Mouse (Mus musculus) forebrain, embryonic 12.5 days (tissue): ENCODE data around the gene Hgfac. TPM values are rescaled to one million over a fixed set of nuclear protein-coding genes. Genes with fewer than 3 reads are reported as not detected.

Experiments used
- ATAC-seq: fragments of 200-750 bp; cut with Nextera tagmentation; 2 replicates; pipeline ENCODE4 v1.8.0; 2017; ENCODE audit warnings: moderate TSS enrichment; ENCODE audit not compliant: low FRiP score
- H3K27ac ChIP-seq: fragments of 300-500 bp; sonication (generic); 2 replicates; pipeline ENCODE4 v1.5.1; 2016; ENCODE audit warnings: mild to moderate bottlenecking
- H3K27me3 ChIP-seq: fragments of 300-500 bp; sonication (generic); 2 replicates; pipeline ENCODE4 v1.6.1; 2016; ENCODE audit warnings: mild to moderate bottlenecking
- H3K36me3 ChIP-seq: fragments of 300-500 bp; sonication (generic); replicated peaks from 2 replicates; pipeline ENCODE4 v1.6.1; 2016; ENCODE audit warnings: mild to moderate bottlenecking
- H3K4me1 ChIP-seq: fragments of 300-500 bp; sonication (generic); 2 replicates; pipeline ENCODE4 v1.6.1; 2016
- H3K4me2 ChIP-seq: fragments of 300-500 bp; sonication (generic); 2 replicates; pipeline ENCODE4 v1.6.1; 2016; ENCODE audit warnings: mild to moderate bottlenecking, moderate library complexity
- H3K4me3 ChIP-seq: fragments of 300-500 bp; sonication (generic); replicated peaks from 2 replicates; pipeline ENCODE4 v1.5.1; 2016; ENCODE audit warnings: mild to moderate bottlenecking
- H3K9ac ChIP-seq: fragments of 300-500 bp; sonication (generic); 2 replicates; pipeline ENCODE4 v1.6.1; 2016; ENCODE audit warnings: mild to moderate bottlenecking
- H3K9me3 ChIP-seq: fragments of 300-500 bp; sonication (generic); 2 replicates; pipeline ENCODE4 v1.6.1; 2016
- WGBS: fragments of 180-500 bp; shearing (Covaris S2); methylation state at CpG from one replicate; pipeline ENCODE4 v1.1.7; 2016; 5-methylcytosine and 5-hydroxymethylcytosine counted together
- polyA plus RNA-seq: library from polyadenylated mRNA; unstranded; fragments of >200 nt; fragmentation: Nextera tagmentation; extraction: Ambion mirVana; gene quantifications from 2 replicates; pipeline ENCODE4 v1.2.1, GENCODE M21; 2016

The Hgfac gene
- polyA plus RNA-seq, 1 experiment from 2014 or later: 0.57 TPM

DNA sequence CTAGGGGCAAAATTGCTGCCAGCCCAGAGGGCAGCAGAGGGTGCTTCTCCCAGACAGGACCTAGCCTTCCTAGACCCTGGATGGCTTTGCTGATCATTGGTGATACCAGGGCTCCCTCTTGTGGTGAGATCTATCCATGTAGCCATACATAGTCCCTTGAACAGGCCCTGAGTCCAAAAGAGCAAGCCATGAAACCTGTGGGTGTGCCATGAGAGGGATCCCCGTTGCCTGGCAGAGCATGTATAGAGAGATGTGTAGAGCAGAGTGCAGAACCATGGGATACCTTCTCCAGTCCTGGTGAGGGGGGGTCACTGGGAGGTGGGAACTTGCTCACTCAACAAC lies 1.8 kb downstream of the Hgfac start:
- peak; percentile 77 for ATAC-seq
- no peaks in the 10 kb centered on the region for H3K27me3 ChIP-seq
- no peaks in the 10 kb centered on the region for H3K36me3 ChIP-seq
- H3K4me1 ChIP-seq: no peaks in the 10 kb centered on the region
- 26% methylated on average over 1 of the region's 1 CpGs for WGBS
- no peak overlapping the region for H3K4me2 ChIP-seq
- H3K27ac ChIP-seq: no peak overlapping the region
- H3K9ac ChIP-seq: no peak overlapping the region
- no peaks in the 10 kb centered on the region for H3K9me3 ChIP-seq
- no peak overlapping the region for H3K4me3 ChIP-seq

DNA sequence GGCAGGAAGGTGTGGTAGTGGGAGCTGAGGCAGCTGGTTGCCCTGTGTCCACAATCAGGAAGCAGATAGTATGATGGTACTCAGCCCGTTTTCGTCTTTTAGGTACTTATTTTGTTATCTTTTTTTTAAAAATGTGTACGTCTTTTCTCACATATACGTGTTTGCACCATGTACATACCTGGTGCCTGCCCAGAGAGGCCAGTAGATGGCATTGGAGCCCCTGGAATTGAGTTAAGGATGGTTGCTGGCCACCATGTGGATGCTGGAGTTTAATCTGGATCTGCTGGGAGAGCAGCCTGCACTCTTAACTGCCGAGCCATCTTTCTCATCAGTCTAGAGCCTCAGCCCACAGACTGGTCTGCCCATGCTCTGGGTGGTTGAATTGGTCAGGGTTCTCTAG lies 9.2 kb downstream of the Hgfac start:
- peaks cover 12% of the 10 kb centered on the region; the same call in 1 of the 2 replicates for H3K27me3 ChIP-seq
- no peak overlapping the region for H3K9ac ChIP-seq
- H3K27ac ChIP-seq: no peak overlapping the region
- H3K36me3 ChIP-seq: no peaks in the 10 kb centered on the region
- H3K4me1 ChIP-seq: no peaks in the 10 kb centered on the region
- H3K9me3 ChIP-seq: no peaks in the 10 kb centered on the region
- H3K4me2 ChIP-seq: no peak overlapping the region
- 72% methylated on average over 5 of the region's 5 CpGs for WGBS
- no peak overlapping the region for H3K4me3 ChIP-seq
- no peak for ATAC-seq

DNA sequence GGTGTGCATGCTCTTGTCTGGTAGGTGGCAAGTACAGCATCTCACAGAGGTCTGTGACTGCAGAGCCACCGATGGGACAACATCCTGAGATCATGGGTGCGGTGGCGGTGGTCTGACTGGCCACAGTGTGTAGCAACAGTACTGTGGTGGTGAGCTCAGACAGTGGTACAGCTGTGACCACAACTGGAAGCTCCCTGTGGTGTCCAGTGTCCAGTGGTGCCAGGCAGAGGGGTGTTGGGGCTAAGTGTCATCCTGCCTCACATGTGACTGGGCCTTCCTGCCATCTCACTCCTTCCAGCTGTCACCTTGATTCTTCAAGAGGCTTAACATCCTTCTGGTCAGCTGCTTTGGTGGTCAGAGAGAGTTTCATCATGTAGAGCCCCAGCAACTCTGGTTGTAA lies 13.3 kb downstream of the Hgfac start:
- no peak for ATAC-seq

DNA sequence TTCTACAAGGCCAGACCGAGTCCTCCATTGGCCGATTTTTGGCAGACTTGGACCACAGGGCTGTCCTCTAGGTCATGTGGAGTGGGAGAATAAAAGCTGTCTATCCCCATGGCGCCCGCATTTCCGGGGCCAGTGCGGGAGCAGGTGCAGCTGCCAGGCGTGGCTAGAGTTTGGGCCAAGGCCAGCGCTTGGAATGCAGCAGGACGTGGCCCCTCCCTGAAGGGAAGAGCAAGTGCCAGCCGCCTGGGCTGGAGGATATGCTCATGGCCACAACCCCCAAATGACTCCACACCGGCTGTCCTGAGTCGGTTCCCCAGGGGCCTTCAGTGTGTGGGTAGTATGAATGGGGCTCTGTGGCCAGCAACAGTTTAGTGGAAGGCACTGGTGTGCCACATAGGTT lies 13.8 kb downstream of the Hgfac start:
- ATAC-seq: no peak
- H3K9me3 ChIP-seq: no peaks in the 10 kb centered on the region
- H3K9ac ChIP-seq: no peak overlapping the region
- H3K27me3 ChIP-seq: peaks cover 57% of the 10 kb centered on the region
- H3K27ac ChIP-seq: no peak overlapping the region
- H3K4me1 ChIP-seq: peaks cover 15% of the 10 kb centered on the region
- no peak overlapping the region for H3K4me2 ChIP-seq
- no peak overlapping the region for H3K4me3 ChIP-seq
- H3K36me3 ChIP-seq: no peaks in the 10 kb centered on the region
- WGBS: 82% methylated on average over 12 of the region's 12 CpGs

More for the DNA sequence above, 13.3 kb downstream of the Hgfac start:
- 86% methylated on average over 3 of the region's 3 CpGs for WGBS
- Histone ChIP-seq H3K4me3 (no peak overlapping the region), H3K36me3 (no peaks in the 10 kb centered on the region), H3K4me1 (peaks cover 15% of the 10 kb centered on the region), H3K27me3 (peaks cover 53% of the 10 kb centered on the region), H3K9ac (no peak overlapping the region), H3K9me3 (no peaks in the 10 kb centered on the region), H3K27ac (no peak overlapping the region), H3K4me2 (no peak overlapping the region)

DNA sequence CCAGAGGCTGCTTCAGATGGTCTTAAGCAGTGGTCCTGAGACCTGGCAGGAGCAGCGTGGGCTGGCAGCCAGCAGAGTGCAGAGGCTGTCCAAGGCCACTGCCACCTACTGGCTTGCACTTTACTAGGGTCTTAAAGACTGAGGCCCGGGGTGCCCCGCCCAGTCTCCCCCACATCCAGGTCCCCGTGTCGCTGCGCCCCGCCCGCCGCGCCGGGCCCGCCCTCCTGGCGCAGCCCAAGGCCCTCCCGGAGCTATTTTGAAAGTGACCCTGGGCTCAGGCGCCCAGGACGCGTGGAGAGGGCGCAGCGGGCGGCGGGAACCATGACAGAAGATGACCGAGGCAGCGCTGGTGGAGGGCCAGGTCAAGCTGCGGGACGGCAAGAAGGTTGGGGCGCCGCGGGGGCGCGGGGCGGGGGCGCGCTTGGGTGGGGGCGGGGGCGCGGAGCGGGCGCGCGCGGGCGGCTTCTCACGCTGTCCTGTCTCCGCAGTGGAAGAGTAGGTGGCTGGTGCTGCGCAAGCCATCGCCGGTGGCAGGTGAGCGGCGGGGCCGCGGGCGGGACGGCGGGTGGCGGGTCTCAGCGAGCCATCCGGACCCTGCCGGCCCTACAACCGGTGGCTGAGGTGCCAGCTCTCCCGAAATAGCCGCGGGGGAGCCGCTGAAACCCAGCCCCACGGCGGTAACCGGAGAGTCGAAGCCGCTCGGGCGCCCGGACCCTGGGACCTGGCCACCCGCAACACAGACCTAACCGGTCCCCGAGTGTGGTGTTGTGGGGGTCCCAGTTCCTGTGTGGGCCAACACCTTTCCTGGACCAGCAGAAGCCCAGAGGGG lies 15.5 kb downstream of the Hgfac start, which contains the start of gene Dok7:
TSS of gene Dok7 (plus strand) at position 163 of the 829 bp plus-strand sequence.
- WGBS: 2% methylated on average over 71 of the region's 74 CpGs
- ATAC-seq: peak; percentile 71
- H3K4me1 ChIP-seq: peaks cover 15% of the 10 kb centered on the region
- H3K9ac ChIP-seq: peak within 1 kb of the TSS; percentile 62
- H3K9me3 ChIP-seq: no peaks in the 10 kb centered on the region
- H3K27ac ChIP-seq: no peak within 1 kb of the TSS
- peak within 1 kb of the TSS; percentile 56 for H3K4me3 ChIP-seq
- no peaks in the 10 kb centered on the region for H3K36me3 ChIP-seq
- peaks cover 60% of the 10 kb centered on the region for H3K27me3 ChIP-seq
- H3K4me2 ChIP-seq: peak within 1 kb of the TSS; percentile 97

DNA sequence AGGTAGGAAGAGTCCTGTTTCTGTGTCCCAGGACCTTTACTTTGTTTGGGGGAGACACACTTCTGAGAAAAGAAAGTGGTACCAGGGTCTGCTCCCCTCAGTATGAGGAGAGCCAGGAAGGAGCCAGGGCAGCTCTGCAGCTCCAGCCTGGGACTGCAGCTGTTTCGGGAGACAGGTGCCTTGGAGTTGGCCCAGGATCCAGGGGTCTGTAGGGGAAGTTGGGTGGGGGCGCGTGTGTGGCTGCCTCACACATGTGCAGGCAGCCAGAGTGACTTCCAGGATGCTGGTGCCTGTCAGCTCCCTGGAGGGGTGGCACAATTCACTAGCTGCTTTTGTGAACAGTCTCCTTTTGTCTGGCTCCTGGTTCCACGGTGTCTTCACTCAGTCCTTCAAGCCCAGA lies 16.3 kb downstream of the Hgfac start:
- H3K4me2 ChIP-seq: peak overlapping the region; percentile 97
- H3K36me3 ChIP-seq: no peaks in the 10 kb centered on the region
- H3K9me3 ChIP-seq: no peaks in the 10 kb centered on the region
- no peak for ATAC-seq
- H3K27me3 ChIP-seq: peaks cover 60% of the 10 kb centered on the region
- 17% methylated on average over 4 of the region's 4 CpGs for WGBS
- peak overlapping the region; percentile 56 for H3K4me3 ChIP-seq
- H3K9ac ChIP-seq: peak overlapping the region; percentile 62; the same call in 1 of the 2 replicates
- peaks cover 15% of the 10 kb centered on the region for H3K4me1 ChIP-seq
- H3K27ac ChIP-seq: no peak overlapping the region

DNA sequence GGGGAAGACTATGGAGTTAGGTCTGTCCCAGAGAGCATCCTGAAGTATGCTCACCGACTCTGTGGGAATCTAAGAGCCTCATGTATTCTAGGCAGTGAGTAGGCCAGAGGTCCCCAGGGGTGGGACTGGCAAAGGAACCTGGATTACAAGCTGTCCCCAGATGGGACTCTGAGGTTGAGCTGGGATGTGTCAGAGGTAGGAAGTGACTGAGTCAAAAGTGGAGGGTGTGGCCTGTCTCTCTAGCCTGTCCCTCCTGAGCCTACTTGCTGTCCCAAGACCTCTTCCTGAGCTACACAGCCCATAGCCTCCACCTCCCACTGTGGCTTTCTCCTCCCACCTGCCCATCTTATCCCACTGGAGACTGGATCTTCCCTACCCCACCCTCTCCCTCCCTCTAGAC lies 16.9 kb downstream of the Hgfac start:
- no peak overlapping the region for H3K9ac ChIP-seq
- H3K36me3 ChIP-seq: no peaks in the 10 kb centered on the region
- no peak overlapping the region for H3K4me3 ChIP-seq
- H3K4me1 ChIP-seq: peaks cover 15% of the 10 kb centered on the region
- H3K4me2 ChIP-seq: no peak overlapping the region; the same call in 1 of the 2 replicates
- ATAC-seq: no peak
- 57% methylated on average over 1 of the region's 1 CpGs for WGBS
- no peaks in the 10 kb centered on the region for H3K9me3 ChIP-seq
- peaks cover 60% of the 10 kb centered on the region for H3K27me3 ChIP-seq
- H3K27ac ChIP-seq: no peak overlapping the region

DNA sequence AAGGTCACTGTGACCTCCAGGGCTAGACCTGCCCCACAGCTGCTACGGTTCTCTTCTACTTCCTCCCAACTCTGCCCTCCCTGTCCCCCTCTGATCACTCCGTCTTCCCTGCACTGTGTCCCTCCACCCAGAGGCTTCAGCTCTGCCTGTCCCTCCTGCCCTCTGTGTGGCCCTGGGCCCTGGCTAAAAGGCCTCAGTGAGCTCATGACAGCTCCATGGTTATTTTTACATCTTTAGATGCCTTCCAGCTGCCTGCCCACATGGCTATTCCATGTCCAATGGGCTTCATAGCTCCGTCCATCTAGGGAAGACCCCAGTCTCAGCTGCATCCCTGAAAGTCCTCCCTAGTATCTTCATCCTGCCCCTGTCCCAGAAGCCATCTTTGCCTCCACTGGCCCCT lies 18.8 kb downstream of the Hgfac start:
- peaks cover 15% of the 10 kb centered on the region for H3K4me1 ChIP-seq
- no peak overlapping the region for H3K4me2 ChIP-seq
- WGBS: 83% methylated on average over 3 of the region's 3 CpGs
- no peaks in the 10 kb centered on the region for H3K9me3 ChIP-seq
- no peak overlapping the region for H3K9ac ChIP-seq
- H3K27me3 ChIP-seq: peaks cover 53% of the 10 kb centered on the region
- H3K36me3 ChIP-seq: no peaks in the 10 kb centered on the region
- no peak overlapping the region for H3K27ac ChIP-seq
- H3K4me3 ChIP-seq: no peak overlapping the region
- no peak for ATAC-seq

DNA sequence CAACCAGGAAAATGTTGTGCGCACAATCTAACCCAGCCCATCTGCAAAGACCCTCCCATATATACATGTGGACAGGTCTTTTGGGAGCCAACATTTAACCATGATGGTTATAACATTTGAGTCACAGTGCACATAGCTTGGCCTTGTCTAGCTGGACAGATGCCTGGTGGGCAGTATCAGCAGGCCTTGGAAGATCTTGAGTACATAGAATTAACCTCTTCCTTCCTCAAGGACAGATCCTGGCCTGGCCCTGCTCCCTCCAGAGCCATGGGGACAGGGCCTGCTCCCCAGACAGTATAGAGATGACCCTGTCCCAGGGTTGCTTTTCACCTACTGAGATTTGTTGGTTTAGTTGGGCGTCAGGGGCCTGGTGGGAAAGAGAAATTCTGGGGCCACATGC lies 28.5 kb downstream of the Hgfac start:
- Histone ChIP-seq H3K9ac (no peak overlapping the region), H3K4me1 (peaks cover 8% of the 10 kb centered on the region), H3K36me3 (no peaks in the 10 kb centered on the region), H3K27ac (no peak overlapping the region), H3K4me3 (no peak overlapping the region), H3K27me3 (no peaks in the 10 kb centered on the region), H3K9me3 (no peaks in the 10 kb centered on the region), H3K4me2 (no peak overlapping the region)
- no peak for ATAC-seq
- 89% methylated on average over 2 of the region's 2 CpGs for WGBS

DNA sequence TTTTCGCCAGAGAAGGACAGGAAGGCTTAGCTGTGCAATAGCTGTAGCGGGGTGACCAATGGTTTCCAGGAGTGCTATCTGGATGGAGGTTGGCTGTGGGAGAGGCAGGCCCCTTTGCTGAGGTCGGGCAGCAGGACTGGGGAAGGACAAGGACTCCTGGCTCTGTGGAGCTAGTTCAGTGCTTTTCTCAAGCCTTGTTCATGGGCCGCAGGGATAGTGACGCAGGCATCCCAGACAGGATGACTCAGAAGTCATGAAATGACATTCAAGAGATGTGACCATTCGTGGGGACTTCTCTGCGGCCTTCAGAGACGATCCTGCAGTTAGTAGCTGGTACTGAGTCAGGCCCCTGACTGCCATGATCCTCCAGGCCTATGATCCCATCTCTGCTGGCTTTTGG lies 29.0 kb downstream of the Hgfac start:
- H3K27ac ChIP-seq: no peak overlapping the region
- H3K4me1 ChIP-seq: peaks cover 8% of the 10 kb centered on the region
- no peaks in the 10 kb centered on the region for H3K36me3 ChIP-seq
- H3K9ac ChIP-seq: no peak overlapping the region
- no peak overlapping the region for H3K4me2 ChIP-seq
- ATAC-seq: no peak
- 85% methylated on average over 8 of the region's 8 CpGs for WGBS
- no peaks in the 10 kb centered on the region for H3K9me3 ChIP-seq
- H3K4me3 ChIP-seq: no peak overlapping the region
- H3K27me3 ChIP-seq: no peaks in the 10 kb centered on the region

DNA sequence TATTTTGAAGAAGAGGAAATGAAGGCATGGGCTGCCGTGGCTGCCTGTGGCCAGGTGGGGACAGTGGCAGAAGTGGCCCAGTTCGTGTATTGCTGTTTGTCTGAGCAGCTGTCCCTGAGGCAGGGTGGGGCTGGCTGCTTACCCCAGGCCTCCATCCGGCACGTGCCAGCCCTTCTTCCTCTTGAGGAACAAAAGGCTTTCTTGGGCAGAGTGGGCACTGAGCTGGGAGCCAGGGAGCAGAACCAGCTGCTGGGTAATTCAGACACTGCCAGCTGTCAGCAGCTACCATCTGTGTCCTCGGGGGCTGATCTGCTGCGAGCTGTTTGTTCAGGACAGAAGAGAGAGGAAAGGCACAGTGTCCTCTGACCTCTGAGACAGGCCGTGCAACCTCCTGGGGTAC lies 29.6 kb downstream of the Hgfac start:
- H3K36me3 ChIP-seq: no peaks in the 10 kb centered on the region
- no peaks in the 10 kb centered on the region for H3K27me3 ChIP-seq
- ATAC-seq: 0 out of 2 replicates have a peak, but pooled peaks have one; percentile 17
- H3K9me3 ChIP-seq: no peaks in the 10 kb centered on the region
- no peak overlapping the region for H3K4me3 ChIP-seq
- H3K4me1 ChIP-seq: peaks cover 8% of the 10 kb centered on the region
- no peak overlapping the region for H3K4me2 ChIP-seq
- 69% methylated on average over 7 of the region's 7 CpGs for WGBS
- no peak overlapping the region for H3K9ac ChIP-seq
- peak overlapping the region; percentile 5; the same call in 1 of the 2 replicates for H3K27ac ChIP-seq

DNA sequence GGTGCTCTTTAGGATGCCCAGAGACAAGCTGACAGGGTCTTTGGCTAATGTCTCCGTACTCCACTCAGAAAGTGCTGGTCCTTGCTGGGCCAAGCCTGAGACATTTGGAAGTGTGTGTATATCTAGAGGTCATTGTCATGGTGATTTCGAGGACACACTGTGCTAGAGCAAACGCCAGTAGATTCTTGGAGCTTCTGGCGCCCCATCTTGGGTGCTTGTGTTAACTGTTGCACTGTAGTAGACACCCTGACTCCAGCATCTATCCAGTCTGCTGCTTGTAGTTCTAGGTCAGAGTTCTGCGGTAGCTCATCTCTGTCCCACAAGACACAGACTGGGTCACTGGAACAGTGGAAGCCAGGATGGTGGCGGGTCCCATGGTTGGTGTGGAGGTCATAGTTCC lies 30.5 kb downstream of the Hgfac start:
- H3K4me1 ChIP-seq: peaks cover 8% of the 10 kb centered on the region
- H3K36me3 ChIP-seq: no peaks in the 10 kb centered on the region
- H3K9ac ChIP-seq: no peak overlapping the region
- H3K4me2 ChIP-seq: no peak overlapping the region
- H3K9me3 ChIP-seq: no peaks in the 10 kb centered on the region
- WGBS: 88% methylated on average over 6 of the region's 6 CpGs
- no peak overlapping the region for H3K27ac ChIP-seq
- H3K4me3 ChIP-seq: no peak overlapping the region
- H3K27me3 ChIP-seq: no peaks in the 10 kb centered on the region
- no peak for ATAC-seq

DNA sequence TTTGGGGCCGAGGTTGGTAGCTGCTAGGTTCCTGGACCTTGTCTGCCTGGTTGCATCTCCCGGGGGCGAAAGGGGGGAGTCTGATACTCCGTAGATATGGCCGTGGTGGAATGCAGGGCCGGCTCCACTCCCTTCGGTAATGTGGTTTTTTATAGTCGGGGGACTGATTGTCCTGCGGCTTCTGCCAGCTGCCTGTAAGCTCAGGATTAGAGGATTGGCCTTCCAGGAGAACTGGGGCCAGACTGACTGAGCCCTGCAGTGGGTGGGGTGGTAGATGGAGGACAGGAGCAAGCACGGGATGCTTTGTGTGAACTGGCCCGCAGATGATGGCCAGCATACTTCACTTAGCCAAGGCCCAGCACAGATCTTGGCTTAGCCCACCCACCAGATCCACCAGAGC lies 31.9 kb downstream of the Hgfac start:
- Histone ChIP-seq H3K9ac (no peak overlapping the region), H3K4me3 (no peak overlapping the region), H3K36me3 (no peaks in the 10 kb centered on the region), H3K27ac (no peak overlapping the region), H3K4me1 (peaks cover 8% of the 10 kb centered on the region), H3K9me3 (no peaks in the 10 kb centered on the region), H3K4me2 (no peak overlapping the region), H3K27me3 (peaks cover 2% of the 10 kb centered on the region)
- 82% methylated on average over 11 of the region's 11 CpGs for WGBS
- ATAC-seq: no peak
